Mouse (Mus musculus): ENCODE data around the gene Calca. TPM values are rescaled to one million over a fixed set of nuclear protein-coding genes. Genes with fewer than 3 reads are reported as not detected.
"Not testable (repeated sequence)": the region's sequence is repeated elsewhere in the genome, so short reads cannot be mapped to it uniquely, and the experiment has no call there.

The Calca gene
- 1 to 10 TPM in 1 of 4 experiments, under 1 TPM in 1, not detected in 2; 0.41 to 1.6 TPM for total RNA-seq (2022)

DNA sequence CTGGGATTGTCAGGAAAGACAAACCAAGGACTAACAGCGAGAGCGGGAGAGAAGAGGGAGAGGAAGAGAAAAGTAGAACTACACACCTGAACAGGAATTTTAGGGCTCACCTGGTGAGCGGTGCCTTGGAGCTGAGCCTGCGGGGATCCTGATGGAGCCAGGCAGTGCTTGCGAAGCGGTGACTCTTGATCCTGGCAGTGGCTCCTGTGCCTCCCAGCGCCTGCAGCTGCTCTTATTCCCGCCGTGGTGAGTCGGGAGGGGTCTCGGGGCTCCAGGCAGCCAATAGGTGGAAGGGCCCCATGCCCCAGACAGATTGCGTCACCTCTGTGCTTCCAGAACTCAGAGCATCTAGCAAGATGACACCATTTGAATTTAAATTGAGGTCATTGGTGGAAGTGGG is at the start of gene Calca:
Gene Calca (minus strand): TSS at position 256 of the 400 bp plus-strand sequence.
- no peak for DNase-seq

DNA sequence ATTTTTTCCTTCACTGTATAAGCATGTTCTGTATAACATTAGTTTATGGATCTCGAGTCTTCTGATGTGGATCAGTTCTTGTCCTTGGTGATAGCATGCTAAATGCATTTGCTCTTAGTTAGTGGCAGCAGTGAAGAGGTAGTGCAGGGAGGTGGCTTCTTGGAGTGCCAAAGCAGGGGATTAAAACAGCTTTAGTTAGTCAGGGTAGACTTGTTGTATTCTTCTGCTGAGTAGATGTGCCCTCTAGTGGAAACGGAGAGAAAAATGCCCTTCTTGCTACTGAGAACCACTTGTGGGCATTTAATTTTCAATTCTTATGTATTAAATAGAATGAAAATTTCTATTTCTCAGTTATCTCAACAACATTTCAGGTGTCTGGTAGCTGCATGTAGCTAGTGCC is 36.5 kb upstream of the Calca start:
- no peak for DNase-seq

DNA sequence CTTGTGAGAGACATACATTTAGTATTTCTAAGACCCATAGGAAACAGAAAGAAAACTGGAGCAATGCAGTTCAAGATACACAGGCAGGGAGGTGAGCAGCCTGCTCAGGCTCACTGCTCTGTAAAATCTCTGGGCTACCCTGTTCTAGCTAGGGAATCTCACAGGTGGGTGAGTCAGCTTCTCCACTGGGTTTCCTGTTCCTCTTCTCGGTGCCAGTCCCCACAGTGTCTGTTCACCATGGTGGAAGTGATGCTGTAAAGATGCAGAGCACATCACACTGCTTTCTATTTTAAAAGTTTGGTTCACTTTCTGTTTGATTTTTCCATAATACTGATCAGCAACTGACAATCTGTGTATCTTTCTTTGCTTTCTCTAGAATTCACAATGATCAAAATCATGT is 35.2 kb upstream of the Calca start:
- DNase-seq, result no peak

DNA sequence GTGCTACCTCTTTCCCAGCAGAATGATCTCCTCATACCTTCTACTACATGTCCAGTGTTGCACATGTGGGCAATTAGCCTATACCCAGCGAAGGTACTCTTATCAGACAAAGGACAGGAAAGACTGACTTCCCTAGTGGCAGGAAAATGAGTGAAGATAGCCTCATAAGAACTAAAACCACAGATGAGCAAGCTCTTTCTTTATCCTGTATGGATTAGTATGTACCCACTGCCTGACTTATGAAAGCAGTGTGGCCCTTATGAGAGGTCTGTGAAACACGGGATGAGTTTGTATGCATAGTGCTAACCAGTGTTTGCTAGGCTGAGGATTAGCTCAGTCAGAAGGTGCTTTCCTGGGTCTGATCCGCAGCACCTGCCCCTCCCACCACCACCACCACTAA is 13.6 kb upstream of the Calca start:
- DNase-seq, result no peak

DNA sequence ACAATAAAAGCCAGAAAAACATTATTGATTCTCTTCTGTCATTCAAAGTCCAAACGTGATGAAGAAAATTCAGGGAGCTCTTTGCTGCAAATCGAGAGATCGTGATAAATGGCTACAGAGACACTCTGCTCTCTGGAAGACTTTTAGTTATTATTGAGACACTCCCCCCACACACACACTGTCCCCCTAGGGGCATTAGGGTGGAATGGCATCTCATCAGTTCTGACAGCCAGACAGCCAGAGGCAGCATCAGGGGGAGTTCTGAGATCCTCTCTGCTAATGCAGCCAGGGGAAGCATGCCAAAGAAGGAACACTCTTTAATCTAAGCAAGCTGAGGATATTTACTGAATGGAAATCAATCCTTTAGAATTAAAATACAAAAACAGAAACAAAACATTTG is 12.6 kb upstream of the Calca start:
- DNase-seq, result no peak

DNA sequence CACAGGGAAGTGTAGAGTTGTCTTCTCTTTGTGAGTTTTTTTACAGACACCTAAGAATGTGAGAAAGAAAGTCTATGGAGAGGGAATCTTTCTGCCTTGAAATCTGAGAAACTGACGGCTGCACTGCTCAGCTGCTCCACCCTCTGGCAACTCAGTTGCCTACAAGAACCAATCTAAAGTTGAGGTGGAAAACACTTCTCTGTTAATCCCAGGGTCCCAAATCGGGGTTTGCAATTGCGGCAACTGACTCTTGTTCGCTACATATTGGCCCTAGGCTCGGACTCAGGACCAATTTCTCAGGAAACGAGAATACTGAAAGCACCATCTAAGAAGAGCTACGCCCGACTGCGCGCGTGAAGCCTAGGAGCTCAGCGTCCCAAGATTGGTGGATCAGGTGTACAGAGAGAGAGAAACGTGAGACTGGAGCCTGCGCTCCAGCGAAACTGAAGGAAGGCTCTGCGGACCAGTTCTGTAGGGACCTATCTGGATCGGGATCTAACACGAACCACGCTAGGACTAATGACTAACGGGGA is 522 bp downstream of the Calca start:
- DNase-seq, result no peak

DNA sequence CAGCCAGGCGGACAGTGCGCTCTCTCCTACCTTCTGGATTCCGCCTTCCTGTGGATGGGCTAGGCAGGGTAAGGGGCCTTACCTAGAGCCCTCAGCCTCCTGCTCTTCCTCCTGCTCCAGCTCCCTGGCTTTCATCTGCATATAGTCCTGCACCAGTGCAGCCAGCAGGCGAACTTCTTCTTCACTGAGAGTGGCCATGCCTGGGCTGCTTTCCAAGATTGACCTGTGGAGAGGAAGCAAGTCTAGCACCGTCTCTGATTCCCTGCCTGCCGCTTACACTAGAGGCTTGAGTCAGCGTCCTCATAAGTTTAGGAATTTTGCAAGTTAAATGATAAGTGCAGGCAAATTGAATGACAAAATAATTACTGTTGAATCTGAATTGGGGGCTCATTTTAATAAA is 1.8 kb downstream of the Calca start:
- no peak for DNase-seq

DNA sequence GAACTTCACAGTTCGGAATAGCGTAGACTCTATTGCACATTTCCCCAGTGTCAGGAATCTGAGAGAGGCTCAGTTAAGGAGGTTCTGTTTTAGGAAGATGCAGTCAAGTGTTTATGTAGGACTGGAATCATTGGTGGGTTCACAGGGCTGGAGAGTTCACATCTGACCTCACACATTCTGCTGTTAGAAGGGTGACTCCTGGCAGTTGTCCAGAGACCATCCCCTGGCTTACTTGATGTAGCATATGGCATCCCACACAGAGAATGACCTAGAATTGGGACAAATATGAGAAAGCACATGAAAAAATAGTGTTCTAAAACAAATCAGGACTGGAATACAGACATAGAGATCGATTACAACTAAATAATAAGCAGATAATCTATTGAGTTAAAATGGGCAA is 10.2 kb downstream of the Calca start:
- DNase-seq, result no peak

DNA sequence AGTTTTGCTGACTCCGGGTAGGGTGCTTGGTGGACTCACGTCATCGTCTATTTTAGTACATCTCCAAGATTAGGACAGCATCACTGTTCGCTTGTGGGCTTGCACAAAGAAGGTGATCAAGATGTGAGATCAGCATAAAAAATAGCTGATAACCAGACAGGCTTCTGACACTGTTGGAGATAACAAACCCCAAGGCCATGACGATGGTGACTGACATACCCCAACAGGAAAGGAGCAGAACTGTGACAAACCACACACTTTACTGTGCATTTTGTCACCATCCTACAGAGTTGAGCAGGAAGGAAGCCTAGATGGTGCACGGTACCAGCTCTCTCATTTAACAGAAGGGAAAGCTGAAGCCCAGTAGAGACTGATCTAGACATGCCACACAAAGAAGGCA is 19.4 kb downstream of the Calca start:
- no peak for DNase-seq

DNA sequence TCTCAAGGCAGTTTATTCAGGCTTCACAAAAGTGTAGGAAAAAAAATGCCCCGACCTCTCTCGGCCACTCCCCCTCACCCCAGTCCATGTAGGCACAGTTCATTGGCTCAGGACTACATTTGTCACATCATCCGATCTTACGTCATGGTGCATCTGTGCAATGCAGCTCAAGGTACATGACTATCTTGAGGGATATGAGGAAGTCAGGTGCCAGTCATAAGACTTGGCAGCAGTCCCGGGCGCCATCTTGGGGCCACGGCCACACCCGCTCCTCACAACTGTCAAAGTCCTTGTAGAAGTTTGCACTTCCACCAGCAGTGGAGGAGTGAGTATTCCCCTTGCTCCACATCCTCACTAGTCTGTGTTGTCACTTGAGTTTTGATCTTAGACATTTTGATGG is 41.8 kb downstream of the Calca start:
- DNase-seq, result not testable (repeated sequence)

DNA sequence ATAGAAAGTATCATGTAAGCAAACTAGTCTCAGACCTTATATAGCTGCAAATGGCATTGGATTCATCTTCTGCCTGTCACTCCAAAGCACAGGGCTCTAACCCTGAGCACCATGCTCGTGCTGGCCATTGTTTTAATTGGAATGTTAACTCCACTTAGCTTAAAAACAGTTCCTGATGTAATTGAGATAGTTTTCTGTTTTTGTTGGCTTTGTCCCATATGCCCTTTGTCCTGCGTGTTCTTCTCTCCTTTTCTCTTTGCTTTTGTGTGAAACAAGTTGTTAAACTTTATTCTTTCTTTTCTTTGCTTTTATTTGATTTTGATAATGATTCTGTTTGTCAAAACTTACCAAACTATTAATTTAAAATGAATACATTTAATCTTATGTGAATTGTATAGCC is 53.7 kb downstream of the Calca start:
- DNase-seq, result no peak

Other genes with a start within 250 kb of the Calca start
- gene Pde3b, start 221.1 kb downstream of the Calca start, total RNA-seq (2022), result 10 to 100 TPM; 12.1 to 34.9 (median 22.5) TPM
- 1 to 10 TPM; 1.2 to 2.2 (median 1.8) TPM for gene Cyp2r1, start 73.4 kb downstream of the Calca start, total RNA-seq (2022)
- gene Calcb, start 82.3 kb upstream of the Calca start, total RNA-seq (2022), result under 1 TPM in 1 of 4 experiments, not detected in 3; 0.35 TPM
- gene Insc, start 107.3 kb upstream of the Calca start, total RNA-seq (2022), result 1 to 10 TPM in 3 of 4 experiments, under 1 TPM in 1; 0.81 to 2.5 (median 1.3) TPM